In the genomic region with DNA sequence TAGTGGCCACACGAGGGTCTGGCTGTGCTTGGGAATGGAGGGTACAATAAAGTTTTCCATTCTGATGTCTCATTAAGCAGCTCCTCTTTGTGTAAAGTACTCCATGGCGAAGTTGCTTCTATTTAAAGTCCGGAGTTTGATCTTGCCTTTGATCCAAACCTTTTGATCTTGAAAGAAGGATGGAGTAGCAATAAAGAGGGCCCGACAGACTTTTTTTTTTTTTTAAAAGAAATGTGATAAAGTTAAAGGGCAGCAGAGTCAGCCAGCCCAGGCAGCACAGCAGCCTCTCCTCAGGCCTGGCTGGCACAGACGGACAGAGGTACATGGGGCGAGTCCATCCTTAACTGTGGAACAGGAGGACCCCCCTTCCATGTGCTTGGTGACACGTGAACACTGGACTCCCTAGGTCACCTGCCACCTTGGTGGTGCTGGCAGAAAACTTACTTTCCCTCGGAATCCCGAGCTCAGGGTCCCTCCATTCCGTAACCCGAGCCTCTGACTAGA, we compare ENCODE assay signal across 8 mouse cellular contexts.
DNase-seq lines count a peak whose midpoint lies in the region; ATAC-seq lines count a peak whose summit lies in the region.

No protein-coding gene starts in this region.

- peak overlapping the region; percentile 85 for H3K4me3 ChIP-seq in kidney, embryonic 15.5 days (replicated peaks)
- peak overlapping the region; percentile 85 for H3K4me3 ChIP-seq in heart, embryonic 13.5 days
- peak overlapping the region; percentile 80 for H3K4me3 ChIP-seq in liver, embryonic 13.5 days (replicated peaks)

- H3K9ac ChIP-seq in kidney, embryonic 15.5 days: peak overlapping the region; percentile 80
- peak overlapping the region; percentile 97 for H3K9ac ChIP-seq in heart, embryonic 13.5 days
- peak overlapping the region; percentile 88 for H3K9ac ChIP-seq in liver, embryonic 13.5 days

- H3K9me3 ChIP-seq in kidney, embryonic 15.5 days (replicated peaks): no peaks in the 10 kb centered on the region
- peaks cover 3% of the 10 kb centered on the region; the same call in 1 of the 2 replicates for H3K9me3 ChIP-seq in heart, embryonic 13.5 days
- H3K9me3 ChIP-seq in liver, embryonic 13.5 days (replicated peaks): no peaks in the 10 kb centered on the region

- H3K27ac ChIP-seq in kidney, embryonic 15.5 days: peak overlapping the region; percentile 98
- H3K27ac ChIP-seq in heart, embryonic 13.5 days (replicated peaks): peak overlapping the region; percentile 99
- peak overlapping the region; percentile 83; the same call in 1 of the 2 replicates for H3K27ac ChIP-seq in liver, embryonic 13.5 days

- 7% methylated on average over 11 of the region's 11 CpGs for WGBS in kidney, embryonic 15.5 days
- WGBS in heart, embryonic 13.5 days: 5% methylated on average over 11 of the region's 11 CpGs
- 25% methylated on average over 11 of the region's 11 CpGs for WGBS in liver, embryonic 13.5 days (ENCODE audit: insufficient replicate concordance)

- no peaks in the 10 kb centered on the region; the same call in 1 of the 2 replicates for H3K36me3 ChIP-seq in kidney, embryonic 15.5 days
- H3K36me3 ChIP-seq in heart, embryonic 13.5 days: peaks cover 17% of the 10 kb centered on the region
- H3K36me3 ChIP-seq in liver, embryonic 13.5 days: no peaks in the 10 kb centered on the region

- peak overlapping the region; percentile 74 for H3K4me2 ChIP-seq in kidney, embryonic 15.5 days
- peak overlapping the region; percentile 83 for H3K4me2 ChIP-seq in heart, embryonic 13.5 days
- peak overlapping the region; percentile 94 for H3K4me2 ChIP-seq in liver, embryonic 13.5 days

- ATAC-seq in kidney, embryonic 15.5 days (replicated peaks; ENCODE audit: low FRiP score): peak; percentile 89
- ATAC-seq in heart, embryonic 13.5 days (ENCODE audit: extremely low read depth, insufficient number of reproducible peaks, low FRiP score, low TSS enrichment): peak; percentile 7; the same call in 1 of the 2 replicates
- ATAC-seq in liver, embryonic 13.5 days (ENCODE audit: low read depth): peak; percentile 53
- no peak for ATAC-seq in megakaryocyte-erythroid progenitor cell, adult 5-6 weeks (replicated peaks; ENCODE audit: low FRiP score, low TSS enrichment, poor library complexity, severe bottlenecking)

- DNase-seq in kidney, adult 18-20 months: no peak
- DNase-seq in ZHBTc4 (ENCODE audit: low read depth, low spot score): peak; percentile 36
- DNase-seq in liver, embryonic 13.5 days: no peak
- DNase-seq in right cerebral cortex, postnatal 25 days: no peak
- no peak for DNase-seq in ovary, postnatal 14 days (ENCODE audit: low spot score)

- peaks cover 60% of the 10 kb centered on the region for H3K4me1 ChIP-seq in kidney, embryonic 15.5 days
- H3K4me1 ChIP-seq in heart, embryonic 13.5 days: peaks cover 57% of the 10 kb centered on the region
- peaks cover 46% of the 10 kb centered on the region for H3K4me1 ChIP-seq in liver, embryonic 13.5 days (replicated peaks)

- no peaks in the 10 kb centered on the region for H3K27me3 ChIP-seq in kidney, embryonic 15.5 days
- no peaks in the 10 kb centered on the region for H3K27me3 ChIP-seq in heart, embryonic 13.5 days (replicated peaks)
- H3K27me3 ChIP-seq in liver, embryonic 13.5 days: no peaks in the 10 kb centered on the region
